Mouse (Mus musculus) urinary bladder, postnatal 25 days (tissue): ENCODE measurements at regions not wholly inside any gene's neighbourhood (a gene's known extent, or its start where the extent isn't known, plus 50 kb on each side); places are given as distances from the start of the nearest gene placed in this dataset.

Experiments used
- DNase-seq: peaks from one replicate; pipeline ENCODE4 v3.0.0; 2022; ENCODE audit warnings: low spot score

DNA sequence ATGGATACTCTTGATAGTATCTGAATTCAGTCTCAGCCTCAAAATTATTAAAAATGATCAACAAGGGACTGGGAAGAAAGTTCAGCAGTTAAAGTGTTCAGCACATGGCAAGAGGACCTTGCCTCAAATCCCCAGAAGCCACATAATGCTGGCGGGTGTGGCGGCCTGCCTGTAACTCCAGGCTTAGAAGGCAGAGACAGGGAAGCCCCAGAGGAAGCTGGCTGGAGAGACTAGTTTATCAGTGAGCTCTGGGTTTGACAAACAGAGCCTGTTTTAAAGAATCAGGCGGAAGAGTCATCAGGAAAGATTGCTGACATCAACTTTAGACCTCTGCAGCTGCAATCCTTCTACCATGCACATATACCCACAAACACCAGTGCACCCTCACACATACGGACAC, 52.1 kb upstream of the Fyn start:
- DNase-seq = no peak

DNA sequence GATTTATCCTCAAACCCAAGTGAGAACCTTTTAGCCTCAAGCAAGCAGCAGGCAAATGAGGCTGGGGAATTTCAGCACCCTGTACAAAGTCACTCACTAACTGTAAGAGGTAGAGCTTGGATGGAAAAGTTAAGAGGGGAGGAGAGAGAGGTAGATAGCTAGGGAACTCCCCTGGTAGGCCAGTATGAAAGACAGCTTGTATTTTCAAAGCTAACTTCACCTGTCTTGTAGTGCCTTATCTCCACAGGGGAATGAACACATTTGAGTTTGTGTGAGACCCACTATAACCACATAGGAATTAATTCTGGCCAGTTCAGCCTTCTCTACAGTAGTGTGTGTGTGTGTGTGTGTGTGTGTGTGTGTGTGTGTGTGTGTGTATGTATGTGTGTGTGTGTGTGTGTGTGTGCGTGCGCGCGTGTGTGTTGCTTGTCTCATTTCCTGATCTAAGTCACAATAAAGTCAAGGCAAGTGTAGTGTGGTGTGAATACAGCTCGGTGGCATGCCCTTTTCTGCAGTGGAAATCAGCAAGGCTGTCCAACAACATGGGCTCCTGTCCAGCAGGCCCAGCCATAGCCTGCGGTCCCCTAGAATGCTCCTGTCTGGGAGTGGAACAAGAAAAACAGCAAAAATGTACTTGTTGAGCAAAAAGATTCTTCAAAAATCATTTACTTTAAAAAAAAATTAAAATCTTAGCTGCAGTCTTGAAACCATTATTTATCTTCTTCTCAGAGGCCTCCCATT, 53.1 kb upstream of the Fyn start:
- DNase-seq = no peak

GRCm38 (mm10) chr10:39311501-39311900, 57.2 kb upstream of the Fyn start:
- DNase-seq = no peak

- DNase-seq = no peak
These were observed 60.1 kb upstream of the Fyn start for GRCm38 (mm10) chr10:39308535-39308934.

DNA sequence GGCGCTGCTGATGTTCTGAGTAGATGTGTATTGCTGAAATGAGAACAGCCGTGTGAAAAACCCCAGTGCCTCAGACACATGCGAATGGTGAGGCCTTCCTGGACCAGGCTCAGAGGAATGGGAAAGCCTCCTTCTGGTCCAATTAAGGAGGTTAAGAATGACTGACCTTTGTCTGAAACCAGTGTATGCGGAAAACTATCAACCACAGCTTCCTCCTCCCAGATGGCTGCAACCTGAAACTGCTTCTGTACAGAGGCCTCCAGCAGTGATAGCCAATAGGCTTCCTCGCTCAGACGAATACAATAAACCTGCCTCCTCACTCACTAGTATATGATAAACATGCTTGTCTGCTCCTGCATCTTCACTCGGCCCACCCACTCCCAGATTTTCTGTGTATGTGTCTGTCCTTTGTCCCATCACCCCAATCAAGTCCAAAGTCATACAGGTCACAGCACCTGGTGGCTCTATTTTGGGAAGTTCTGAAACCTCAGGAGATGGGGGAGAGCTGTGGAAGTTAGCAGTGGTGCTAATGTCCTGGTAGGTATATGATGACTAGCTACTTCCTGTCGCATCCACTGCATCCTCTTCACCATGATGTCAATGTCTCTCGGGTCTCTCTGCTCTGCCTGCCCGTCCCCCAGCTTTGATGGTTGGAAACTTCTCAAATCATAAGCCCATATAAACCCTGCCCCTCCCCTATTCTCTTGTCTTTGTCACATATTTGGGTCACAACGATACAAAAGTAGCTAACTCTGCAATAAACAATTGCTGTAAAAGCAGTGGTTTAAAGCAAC, 75.8 kb upstream of the Fyn start:
- no peak for DNase-seq

DNA sequence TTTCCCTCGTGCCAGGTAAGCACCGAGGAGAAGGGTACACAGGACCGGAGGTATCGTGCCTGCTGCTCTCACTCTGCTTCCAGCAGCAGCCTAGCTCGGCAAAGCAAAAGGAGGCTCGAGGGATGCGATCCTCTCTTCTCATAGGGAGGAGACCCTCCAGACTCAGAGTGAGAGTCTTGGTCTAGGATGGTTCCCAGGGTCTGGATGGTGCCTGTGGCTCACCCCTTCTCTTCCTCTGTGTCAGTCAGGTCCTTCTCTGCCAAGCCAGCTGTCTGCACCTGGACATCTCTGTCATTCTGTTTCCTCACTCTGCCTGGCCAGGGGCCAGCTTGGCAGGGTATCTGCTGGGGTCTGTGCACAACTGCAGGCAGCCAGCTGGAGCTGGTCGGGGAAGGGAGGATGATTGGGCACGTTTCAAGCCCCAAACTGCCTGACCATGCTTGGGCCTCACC, 76.9 kb upstream of the Fyn start:
- no peak for DNase-seq

DNA sequence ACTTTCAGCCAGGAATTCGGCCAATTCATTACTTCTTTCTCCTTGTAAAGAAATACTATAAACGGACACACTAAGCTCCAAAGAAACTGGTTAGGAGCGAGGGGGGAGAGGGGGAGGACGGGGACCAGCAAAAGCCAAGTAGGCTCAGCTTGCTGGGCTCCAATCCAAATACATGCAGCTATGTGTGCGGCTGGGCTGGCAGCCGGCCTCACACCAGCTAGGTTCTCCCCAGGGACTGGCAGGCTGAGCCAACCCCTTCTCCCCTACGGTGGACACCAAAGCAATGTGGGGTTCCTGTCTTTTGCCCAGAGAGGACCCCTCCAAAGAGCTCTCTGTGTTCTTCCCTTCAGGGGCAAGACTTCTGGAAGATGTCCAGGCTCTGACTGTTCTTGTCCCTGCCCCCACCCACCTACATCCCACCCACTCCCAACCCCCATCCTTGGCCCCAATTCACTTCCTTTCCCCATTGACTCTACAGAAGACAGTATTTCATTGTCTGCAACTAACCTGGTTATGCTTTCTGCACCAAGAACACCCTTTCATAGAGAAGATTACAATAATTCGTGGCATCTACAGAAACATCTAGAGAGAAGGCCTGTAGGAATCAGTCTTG, 77.4 kb upstream of the Fyn start:
- peak; percentile 10 for DNase-seq

GRCm38 (mm10) chr10:39290245-39290644, 78.4 kb upstream of the Fyn start:
- no peak for DNase-seq

GRCm38 (mm10) chr10:39280366-39281000, 88.2 kb upstream of the Fyn start:
- DNase-seq = no peak

GRCm38 (mm10) chr10:39274202-39274601, 94.5 kb upstream of the Fyn start:
- DNase-seq = no peak

DNA sequence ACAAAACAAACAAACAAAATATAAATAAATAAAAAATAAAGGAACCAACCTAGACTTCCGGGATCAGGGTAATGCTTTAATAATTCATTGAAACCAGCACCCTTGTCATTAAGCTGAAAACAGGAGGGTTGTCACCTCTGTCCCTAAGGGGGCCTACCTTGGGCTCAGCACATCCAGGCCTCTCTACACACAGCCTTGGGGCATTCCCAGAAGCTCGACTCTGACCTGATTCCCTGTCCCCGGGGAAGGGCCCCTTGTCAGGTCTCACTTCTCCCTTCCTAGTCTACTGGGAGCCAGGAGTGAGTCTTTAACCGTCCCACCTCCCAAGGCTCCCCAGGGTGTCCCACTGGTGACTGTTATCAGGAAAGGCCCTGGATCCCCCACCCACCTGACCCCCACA, 95.2 kb upstream of the Fyn start:
- no peak for DNase-seq

GRCm38 (mm10) chr10:39272387-39272949, 96.2 kb upstream of the Fyn start:
- no peak for DNase-seq

DNA sequence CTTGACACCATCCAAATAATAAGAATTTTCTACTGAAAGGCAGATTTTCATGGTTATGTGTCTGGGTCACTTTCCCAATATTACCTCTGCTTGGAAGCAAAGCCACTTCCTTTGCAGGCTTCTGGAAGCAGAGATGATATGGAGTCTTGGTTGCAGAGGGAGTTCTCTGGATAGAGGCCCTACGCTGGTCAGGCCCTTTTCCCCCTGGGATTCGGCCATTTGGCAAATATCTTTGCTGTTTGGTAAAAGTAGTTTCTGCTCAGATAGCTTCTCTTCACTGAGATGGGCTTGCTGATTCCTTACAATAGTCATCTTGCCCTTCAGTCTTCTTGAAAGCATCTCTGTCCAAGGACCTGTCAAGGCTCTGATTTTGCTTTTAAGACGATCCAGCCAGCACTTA, 98.2 kb upstream of the Fyn start:
- no peak for DNase-seq

- no peak for DNase-seq
These were observed 101.4 kb upstream of the Fyn start for GRCm38 (mm10) chr10:39267236-39267635.

DNA sequence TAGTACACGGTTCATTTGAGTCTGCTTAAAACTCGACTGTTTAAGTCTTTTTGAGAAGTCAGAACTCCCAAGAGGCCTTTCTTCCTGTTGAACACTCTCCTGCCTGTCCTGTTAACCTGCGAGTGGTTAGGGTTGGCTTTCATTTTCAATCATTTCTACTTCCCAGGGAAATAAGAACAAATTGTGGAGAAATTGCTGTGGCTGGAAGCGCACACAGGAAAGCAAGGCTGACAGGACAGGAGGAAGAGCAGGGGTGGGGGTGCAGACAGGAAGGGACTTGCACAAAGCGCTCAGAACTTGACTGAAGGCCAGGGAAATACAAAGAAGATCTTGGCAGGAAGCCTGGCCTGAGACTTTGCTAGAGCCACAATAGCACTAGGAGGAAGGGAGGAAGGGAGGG, 102.2 kb upstream of the Fyn start:
- peak; percentile 36 for DNase-seq

DNA sequence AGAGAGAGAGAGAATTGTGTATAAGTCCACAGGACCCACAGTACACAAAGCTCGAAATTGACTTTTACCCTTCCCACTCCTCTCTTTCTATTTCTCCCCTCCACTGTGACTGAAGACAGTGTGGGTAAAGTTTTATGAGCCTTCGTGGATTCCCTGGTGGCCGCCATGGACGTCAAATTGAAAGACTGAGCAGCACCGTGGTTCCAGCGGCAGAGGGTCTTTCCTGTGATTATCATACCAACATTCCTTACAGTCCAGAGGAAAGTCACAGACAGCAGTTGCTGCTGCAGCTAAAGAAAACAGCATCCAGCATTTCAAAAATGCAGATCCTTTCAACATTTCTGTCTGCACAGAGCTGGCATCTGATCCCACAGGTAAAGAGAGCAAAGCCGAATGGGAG, 98.9 kb upstream of the Ccn6 start:
- DNase-seq = no peak

DNA sequence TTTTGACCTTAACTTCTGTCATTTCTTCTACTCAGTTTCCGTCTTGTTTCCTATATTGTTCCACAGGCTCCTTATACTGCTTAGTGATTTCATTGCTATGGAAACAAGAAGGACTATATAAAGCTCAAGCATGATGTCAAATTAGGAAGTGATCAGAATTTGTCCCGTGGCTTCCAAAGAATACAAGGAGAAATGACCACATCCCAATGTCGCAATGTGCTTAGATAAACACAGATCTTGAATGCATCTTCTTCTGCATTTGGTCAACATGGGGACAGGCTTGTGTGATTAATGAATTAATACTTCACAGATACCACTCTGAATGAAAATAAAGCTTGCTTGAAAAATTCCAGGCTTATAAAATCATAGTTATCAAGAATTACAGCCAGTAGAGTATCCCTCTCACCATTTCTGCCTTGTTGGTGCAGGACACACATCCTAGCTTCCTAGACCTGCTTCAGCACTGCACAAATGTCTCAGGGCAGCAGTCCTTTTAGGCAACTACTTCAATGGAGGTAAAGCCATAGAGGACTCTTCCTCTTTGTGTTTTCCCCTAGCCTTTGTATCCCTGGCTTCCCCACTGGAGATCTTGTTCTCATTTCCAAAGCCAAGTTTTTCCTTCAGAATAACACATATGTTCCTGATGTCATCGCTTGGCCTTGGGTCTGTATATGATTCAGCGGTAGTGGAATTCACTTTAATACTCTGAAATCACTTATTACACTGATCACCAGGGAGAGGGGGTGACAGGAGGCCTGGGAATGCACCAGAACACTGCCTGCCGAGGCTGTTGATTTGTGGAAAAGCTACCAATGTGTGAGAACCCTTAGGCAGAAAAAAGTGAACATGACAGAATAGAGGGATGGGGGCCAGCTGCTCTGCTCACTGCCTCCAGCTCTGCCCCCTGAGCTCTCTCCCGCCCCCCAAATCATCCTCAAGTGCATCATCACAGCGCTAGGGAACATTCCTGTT, 97.9 kb upstream of the Ccn6 start:
- no peak for DNase-seq

DNA sequence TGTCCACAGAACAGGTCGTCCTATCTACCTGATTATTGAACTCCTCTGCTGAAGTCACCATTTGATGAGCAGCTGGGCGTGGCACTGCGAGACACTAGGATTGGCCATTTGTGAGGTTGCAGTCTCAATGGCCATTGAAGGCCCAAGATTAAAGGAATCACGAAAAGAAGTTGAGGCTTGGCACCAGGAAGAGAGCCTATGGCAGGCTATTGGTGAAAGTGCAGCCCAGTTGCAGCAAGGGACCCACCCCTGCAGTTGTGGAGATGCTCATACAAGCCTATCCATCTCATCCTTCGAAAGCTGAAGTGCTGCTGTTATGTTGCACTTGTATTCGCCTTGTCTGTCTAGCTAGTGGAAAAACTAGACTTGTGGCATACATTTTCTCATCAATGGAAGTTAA, 96.5 kb upstream of the Ccn6 start:
- DNase-seq = no peak

DNA sequence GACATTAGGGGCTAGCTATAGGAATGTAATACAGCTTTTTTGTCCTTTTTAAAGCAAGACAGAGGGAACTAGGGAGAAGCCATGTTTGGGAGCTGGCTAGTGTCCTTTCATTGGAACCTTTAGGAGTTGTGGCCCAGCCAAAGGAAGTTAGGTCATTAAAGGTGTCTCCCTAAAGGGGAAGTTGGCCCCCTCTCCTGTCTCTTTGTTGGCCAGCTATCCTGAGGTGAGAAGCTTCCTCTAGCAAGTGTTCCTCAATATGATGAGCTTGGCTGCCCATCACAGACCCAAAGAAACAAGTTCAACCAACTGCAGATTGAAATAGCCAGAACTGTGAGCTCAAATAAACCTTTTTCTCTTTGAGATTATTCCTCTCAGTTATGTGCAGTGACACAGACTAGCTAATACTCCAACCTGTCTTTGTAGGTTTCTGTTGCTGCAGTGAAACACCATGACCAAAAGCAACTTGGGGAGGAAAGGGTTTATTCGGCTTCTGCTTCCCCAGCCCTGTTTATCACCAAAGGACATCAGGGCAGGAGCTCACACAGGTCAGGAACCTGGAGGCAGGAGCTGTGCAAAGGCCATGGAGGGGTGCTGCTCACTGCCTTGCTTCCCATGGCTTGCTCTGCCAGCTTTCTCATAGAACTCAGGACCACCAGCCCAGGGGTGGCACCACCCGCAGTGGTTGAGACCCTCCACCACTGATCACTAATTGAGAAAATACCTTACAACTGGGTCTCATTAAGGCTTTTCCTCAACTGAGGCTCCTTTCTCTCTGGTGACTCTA, 94.0 kb upstream of the Ccn6 start:
- no peak for DNase-seq

DNA sequence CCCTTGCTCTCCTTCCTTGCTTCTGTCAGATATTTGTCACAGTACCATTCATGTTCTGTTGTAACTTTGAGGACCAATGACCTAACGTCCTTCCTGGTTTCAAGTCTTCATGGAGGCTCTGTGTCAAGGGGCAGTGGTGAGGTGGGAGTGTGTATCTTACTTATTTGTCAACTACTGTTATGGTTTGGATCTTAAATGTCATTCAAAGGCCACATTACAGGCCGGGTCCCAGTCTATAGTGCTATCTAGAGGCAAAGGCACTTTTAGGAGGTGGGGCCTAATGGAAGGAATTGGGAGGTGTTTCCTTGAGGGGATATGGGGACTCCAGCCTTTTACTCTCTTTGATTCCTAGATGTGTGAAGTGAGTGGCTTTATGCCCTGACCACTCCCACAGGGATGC, 91.0 kb upstream of the Ccn6 start:
- no peak for DNase-seq
